Mouse (Mus musculus): Measurements from ENCODE around the gene Cenpl. TPM values are rescaled to one million over a fixed set of nuclear protein-coding genes. Genes with fewer than 3 reads are reported as not detected.

The Cenpl gene
- polyA plus RNA-seq, 1 experiment from 2014 or later: 38.8 TPM

Other genes with a start within 250 kb of the Cenpl start
- gene Rc3h1, start 164.3 kb upstream of the Cenpl start, polyA plus RNA-seq (2014; fragmentation: Nextera tagmentation; extraction: Ambion mirVana): 9.1 and 15.4 TPM in 2 replicates
- 1.7 and 2.0 TPM in 2 replicates for gene Serpinc1, start 92.1 kb upstream of the Cenpl start, polyA plus RNA-seq (2014; fragmentation: Nextera tagmentation; extraction: Ambion mirVana)
- 8.6 and 15.1 TPM in 2 replicates for gene Zbtb37, start 35.9 kb upstream of the Cenpl start, polyA plus RNA-seq (2014; fragmentation: Nextera tagmentation; extraction: Ambion mirVana)
- gene Dars2, start 55 bp upstream of the Cenpl start, polyA plus RNA-seq (2014; fragmentation: Nextera tagmentation; extraction: Ambion mirVana): 43.2 and 51.5 TPM in 2 replicates
- 22.5 and 24.2 TPM in 2 replicates for gene Klhl20, start 60.8 kb downstream of the Cenpl start, polyA plus RNA-seq (2014; fragmentation: Nextera tagmentation; extraction: Ambion mirVana)
- gene Ankrd45, start 72.0 kb downstream of the Cenpl start, polyA plus RNA-seq (2014; fragmentation: Nextera tagmentation; extraction: Ambion mirVana): 4.6 and 5.9 TPM in 2 replicates
- gene Tex50, start 88.6 kb downstream of the Cenpl start, polyA plus RNA-seq (2014; fragmentation: Nextera tagmentation; extraction: Ambion mirVana): not detected in 2 replicates
- 451 and 491 TPM in 2 replicates for gene Prdx6, start 180.5 kb downstream of the Cenpl start, polyA plus RNA-seq (2014; fragmentation: Nextera tagmentation; extraction: Ambion mirVana)

Measured in hindbrain, embryonic 11.5 days (tissue).